ENCODE assay signal across 8 mouse cellular contexts in genomic region chr12:76405183-76405970, GRCm38 (mm10). TPM values are rescaled to one million over a fixed set of nuclear protein-coding genes. Genes with fewer than 3 reads are reported as not detected.
DNase-seq lines count a peak whose midpoint lies in the region; ATAC-seq and TF ChIP-seq lines count a peak whose summit lies in the region.

No protein-coding gene starts in this region.

- WGBS in forebrain, embryonic 16.5 days, result 2% methylated on average over 64 of the region's 64 CpGs
- 4% methylated on average over 64 of the region's 64 CpGs for WGBS in limb, embryonic 10.5 days
- 3% methylated on average over 64 of the region's 64 CpGs for WGBS in midbrain, postnatal 0 days
- WGBS in stomach, embryonic 15.5 days, result 4% methylated on average over 64 of the region's 64 CpGs

- DNase-seq in CD4-positive, CD25-positive, alpha-beta regulatory T cell, adult 2 months (ENCODE audit: low read depth, low spot score), result peak; percentile 56
- peak; percentile 43 for DNase-seq in brain, embryonic 14.5 days (ENCODE audit: low read depth)
- DNase-seq in induced T-regulatory cell, adult 2 months (ENCODE audit: low read depth), result peak; percentile 62
- peak; percentile 64 for DNase-seq in limb, embryonic 10.5 days (ENCODE audit: low spot score)
- no peak for DNase-seq in midbrain, postnatal 0 days (ENCODE audit: low spot score)

- H3K9ac ChIP-seq in forebrain, embryonic 16.5 days (replicated peaks; ENCODE audit: low read depth, low read length), result no peak overlapping the region
- no peak overlapping the region for H3K9ac ChIP-seq in midbrain, postnatal 0 days (replicated peaks; ENCODE audit: low read length, poor library complexity, severe bottlenecking)
- no peak overlapping the region for H3K9ac ChIP-seq in stomach, embryonic 15.5 days

- H3K27me3 ChIP-seq in forebrain, embryonic 16.5 days (replicated peaks; ENCODE audit: control insufficient read depth, insufficient read depth, low read length), result peaks cover 23% of the 10 kb centered on the region
- peaks cover 53% of the 10 kb centered on the region for H3K27me3 ChIP-seq in limb, embryonic 10.5 days (ENCODE audit: low read depth, poor library complexity, severe bottlenecking)
- H3K27me3 ChIP-seq in midbrain, postnatal 0 days (ENCODE audit: insufficient read depth, low read length), result peaks cover 34% of the 10 kb centered on the region
- peaks cover 31% of the 10 kb centered on the region for H3K27me3 ChIP-seq in stomach, embryonic 15.5 days (replicated peaks)

- H3K4me2 ChIP-seq in forebrain, embryonic 16.5 days (ENCODE audit: low read length), result peak overlapping the region; percentile 65
- peak overlapping the region; percentile 73 for H3K4me2 ChIP-seq in midbrain, postnatal 0 days (ENCODE audit: low read depth, low read length, poor library complexity, severe bottlenecking)
- H3K4me2 ChIP-seq in stomach, embryonic 15.5 days, result peak overlapping the region; percentile 90

- no peak overlapping the region for H3K27ac ChIP-seq in forebrain, embryonic 16.5 days (ENCODE audit: low read length)
- H3K27ac ChIP-seq in limb, embryonic 10.5 days, result no peak overlapping the region
- no peak overlapping the region for H3K27ac ChIP-seq in midbrain, postnatal 0 days (ENCODE audit: low read depth, low read length)
- no peak overlapping the region for H3K27ac ChIP-seq in stomach, embryonic 15.5 days

- peaks cover 20% of the 10 kb centered on the region for H3K4me1 ChIP-seq in forebrain, embryonic 16.5 days (replicated peaks; ENCODE audit: control insufficient read depth, insufficient read depth, low read length)
- peaks cover 43% of the 10 kb centered on the region for H3K4me1 ChIP-seq in limb, embryonic 10.5 days
- H3K4me1 ChIP-seq in midbrain, postnatal 0 days (ENCODE audit: insufficient read depth, low read length), result 0 out of 2 replicates have a peak, but pooled peaks cover 8% of the 10 kb centered on the region
- peaks cover 24% of the 10 kb centered on the region for H3K4me1 ChIP-seq in stomach, embryonic 15.5 days

- no peak for TF ChIP-seq POLR2A in brain, embryonic 14.5 days (IDR thresholded peaks at IDR 0.05; ENCODE audit: borderline replicate concordance, extremely low read depth, insufficient read depth, insufficient read length, poor library complexity, severe bottlenecking)

- ATAC-seq in CD4-positive, CD25-positive, alpha-beta regulatory T cell, adult 4 months, result no peak
- no peak for ATAC-seq in forebrain, embryonic 16.5 days
- no peak for ATAC-seq in midbrain, postnatal 0 days (ENCODE audit: low FRiP score)
- ATAC-seq in stomach, embryonic 15.5 days (ENCODE audit: insufficient read depth, low FRiP score, low read depth), result no peak

- no peaks in the 10 kb centered on the region for H3K36me3 ChIP-seq in forebrain, embryonic 16.5 days (ENCODE audit: control insufficient read depth, insufficient read depth)
- H3K36me3 ChIP-seq in limb, embryonic 10.5 days, result no peaks in the 10 kb centered on the region
- no peaks in the 10 kb centered on the region for H3K36me3 ChIP-seq in midbrain, postnatal 0 days (ENCODE audit: insufficient read depth, low read length)
- no peaks in the 10 kb centered on the region for H3K36me3 ChIP-seq in stomach, embryonic 15.5 days

- TF ChIP-seq CTCF in brain, embryonic 14.5 days (IDR thresholded peaks at IDR 0.05; ENCODE audit: borderline replicate concordance, extremely low read depth, insufficient read depth, insufficient read length), result no peak
- peak; percentile 18; the same call in 1 of the 2 replicates for TF ChIP-seq CTCF in midbrain, postnatal 0 days (IDR thresholded peaks at IDR 0.05)

- peak overlapping the region; percentile 77 for H3K4me3 ChIP-seq in forebrain, embryonic 16.5 days (replicated peaks; ENCODE audit: low read length)
- peak overlapping the region; percentile 79 for H3K4me3 ChIP-seq in limb, embryonic 10.5 days
- peak overlapping the region; percentile 56 for H3K4me3 ChIP-seq in midbrain, postnatal 0 days (ENCODE audit: low read depth, low read length)
- peak overlapping the region; percentile 67 for H3K4me3 ChIP-seq in stomach, embryonic 15.5 days (replicated peaks)

- no peaks in the 10 kb centered on the region for H3K9me3 ChIP-seq in forebrain, embryonic 16.5 days (ENCODE audit: control insufficient read depth, low read length)
- H3K9me3 ChIP-seq in limb, embryonic 10.5 days (replicated peaks), result no peaks in the 10 kb centered on the region
- H3K9me3 ChIP-seq in midbrain, postnatal 0 days (ENCODE audit: low read length), result no peaks in the 10 kb centered on the region
- H3K9me3 ChIP-seq in stomach, embryonic 15.5 days, result no peaks in the 10 kb centered on the region

RNA-seq across cellular contexts. Expression of gene Hspa2, which starts 1.4 kb away (rescaled TPM):
- polyA plus RNA-seq in CD4-positive, CD25-positive, alpha-beta regulatory T cell, adult 4 months (2017; shearing (Covaris generic)), result 1 to 10 TPM; 3.8 to 6.2 TPM
- 3.9 and 5.4 TPM in 2 replicates for polyA plus RNA-seq in brain, embryonic 14.5 days (2012; rRNA removed)
- polyA plus RNA-seq in forebrain, embryonic 16.5 days (2015; fragmentation: Nextera tagmentation; extraction: Ambion mirVana), result 5.4 and 6.2 TPM in 2 replicates
- polyA plus RNA-seq in limb, embryonic 10.5 days (2016; fragmentation: Nextera tagmentation; extraction: Ambion mirVana), result 4.8 and 4.9 TPM in 2 replicates
- total RNA-seq in midbrain, postnatal 0 days (2014; rRNA removed), result 10.2 and 13.6 TPM in 2 replicates
- polyA plus RNA-seq in midbrain, postnatal 0 days (2015; fragmentation: Nextera tagmentation; extraction: Ambion mirVana), result 7.6 and 8.8 TPM in 2 replicates
- 11.3 and 11.7 TPM in 2 replicates for polyA plus RNA-seq in stomach, embryonic 15.5 days (2015; fragmentation: Nextera tagmentation; extraction: Ambion mirVana)

RNA-seq across cellular contexts. Expression of gene Ppp1r36, which starts 12.0 kb away (rescaled TPM):
- not detected for polyA plus RNA-seq in CD4-positive, CD25-positive, alpha-beta regulatory T cell, adult 4 months (2017; shearing (Covaris generic))
- polyA plus RNA-seq in brain, embryonic 14.5 days (2012; rRNA removed), result 0.44 and 1.2 TPM in 2 replicates
- polyA plus RNA-seq in forebrain, embryonic 16.5 days (2015; fragmentation: Nextera tagmentation; extraction: Ambion mirVana), result 0.73 and 0.87 TPM in 2 replicates
- polyA plus RNA-seq in limb, embryonic 10.5 days (2016; fragmentation: Nextera tagmentation; extraction: Ambion mirVana), result 1.0 and 2.2 TPM in 2 replicates
- total RNA-seq in midbrain, postnatal 0 days (2014; rRNA removed), result 0.27 and 0.94 TPM in 2 replicates
- 1.5 and 2.0 TPM in 2 replicates for polyA plus RNA-seq in midbrain, postnatal 0 days (2015; fragmentation: Nextera tagmentation; extraction: Ambion mirVana)
- 2.9 and 3.2 TPM in 2 replicates for polyA plus RNA-seq in stomach, embryonic 15.5 days (2015; fragmentation: Nextera tagmentation; extraction: Ambion mirVana)

RNA-seq across cellular contexts. Expression of gene Zbtb1, which starts 35.3 kb away (rescaled TPM):
- 10 to 100 TPM; 21.2 to 22.4 TPM for polyA plus RNA-seq in CD4-positive, CD25-positive, alpha-beta regulatory T cell, adult 4 months (2017; shearing (Covaris generic))
- polyA plus RNA-seq in brain, embryonic 14.5 days (2012; rRNA removed), result 3.1 and 3.4 TPM in 2 replicates
- polyA plus RNA-seq in forebrain, embryonic 16.5 days (2015; fragmentation: Nextera tagmentation; extraction: Ambion mirVana), result 4.6 and 5.5 TPM in 2 replicates
- polyA plus RNA-seq in limb, embryonic 10.5 days (2016; fragmentation: Nextera tagmentation; extraction: Ambion mirVana), result 9.7 and 11.1 TPM in 2 replicates
- total RNA-seq in midbrain, postnatal 0 days (2014; rRNA removed), result 2.9 and 3.4 TPM in 2 replicates
- 1.7 and 1.9 TPM in 2 replicates for polyA plus RNA-seq in midbrain, postnatal 0 days (2015; fragmentation: Nextera tagmentation; extraction: Ambion mirVana)
- polyA plus RNA-seq in stomach, embryonic 15.5 days (2015; fragmentation: Nextera tagmentation; extraction: Ambion mirVana), result 8.9 and 9.5 TPM in 2 replicates

RNA-seq across cellular contexts. Expression of gene Zbtb25, which starts 36.0 kb away (rescaled TPM):
- polyA plus RNA-seq in CD4-positive, CD25-positive, alpha-beta regulatory T cell, adult 4 months (2017; shearing (Covaris generic)), result 10 to 100 TPM; 12.7 to 13.8 TPM
- polyA plus RNA-seq in brain, embryonic 14.5 days (2012; rRNA removed), result 22.3 and 24.8 TPM in 2 replicates
- 16.5 and 17.1 TPM in 2 replicates for polyA plus RNA-seq in forebrain, embryonic 16.5 days (2015; fragmentation: Nextera tagmentation; extraction: Ambion mirVana)
- polyA plus RNA-seq in limb, embryonic 10.5 days (2016; fragmentation: Nextera tagmentation; extraction: Ambion mirVana), result 15.9 and 16.3 TPM in 2 replicates
- 19.9 and 24.4 TPM in 2 replicates for total RNA-seq in midbrain, postnatal 0 days (2014; rRNA removed)
- 10.9 and 11.5 TPM in 2 replicates for polyA plus RNA-seq in midbrain, postnatal 0 days (2015; fragmentation: Nextera tagmentation; extraction: Ambion mirVana)
- 13.7 and 14.5 TPM in 2 replicates for polyA plus RNA-seq in stomach, embryonic 15.5 days (2015; fragmentation: Nextera tagmentation; extraction: Ambion mirVana)
